Mouse (Mus musculus) embryonic facial prominence, embryonic 11.5 days (tissue): Measurements from ENCODE around the gene Samd3. TPM values are rescaled to one million over a fixed set of nuclear protein-coding genes. Genes with fewer than 3 reads are reported as not detected.

Experiments
- ATAC-seq: fragments of 200-750 bp; cut with Nextera tagmentation; replicated peaks from 2 replicates; pipeline ENCODE4 v1.8.0; 2017; ENCODE audit warnings: low read depth; ENCODE audit not compliant: insufficient number of reproducible peaks, low FRiP score, low TSS enrichment
- DNase-seq: peaks from one replicate; pipeline ENCODE4 v3.0.0-alpha.2; 2015; ENCODE audit warnings: low spot score
- H3K27ac ChIP-seq: fragments of 300-500 bp; sonication (generic); replicated peaks from 2 replicates; pipeline ENCODE4 v1.5.1; 2014; ENCODE audit warnings: mild to moderate bottlenecking, low read depth, low read length, control low read depth
- H3K27me3 ChIP-seq: fragments of 300-500 bp; sonication (generic); 2 replicates; pipeline ENCODE4 v1.6.1; 2014; ENCODE audit warnings: mild to moderate bottlenecking, low read length, moderate library complexity, mixed read lengths; ENCODE audit not compliant: control insufficient read depth, insufficient read depth
- H3K36me3 ChIP-seq: fragments of 300-500 bp; sonication (generic); replicated peaks from 2 replicates; pipeline ENCODE4 v1.6.1; 2014; ENCODE audit warnings: low read depth, mild to moderate bottlenecking, low read length, moderate library complexity, mixed read lengths; ENCODE audit not compliant: control insufficient read depth, insufficient read depth
- H3K4me1 ChIP-seq: fragments of 300-500 bp; sonication (generic); 2 replicates; pipeline ENCODE4 v1.6.1; 2014; ENCODE audit warnings: low read length, mixed read lengths; ENCODE audit not compliant: control insufficient read depth, insufficient read depth
- H3K4me2 ChIP-seq: fragments of 300-500 bp; sonication (generic); 2 replicates; pipeline ENCODE4 v1.6.1; 2014; ENCODE audit warnings: low read depth, mild to moderate bottlenecking, control low read depth, low read length, moderate library complexity
- H3K4me3 ChIP-seq: fragments of 300-500 bp; sonication (generic); 2 replicates; pipeline ENCODE4 v1.5.1; 2014; ENCODE audit warnings: low read depth, low read length, control low read depth
- H3K9ac ChIP-seq: fragments of 300-500 bp; sonication (generic); replicated peaks from 2 replicates; pipeline ENCODE4 v1.6.1; 2014; ENCODE audit warnings: mild to moderate bottlenecking, control low read depth, low read length
- H3K9me3 ChIP-seq: fragments of 300-500 bp; sonication (generic); replicated peaks from 2 replicates; pipeline ENCODE4 v1.6.1; 2016; ENCODE audit warnings: mild to moderate bottlenecking, low read length, inconsistent platforms, mixed read lengths; ENCODE audit not compliant: control insufficient read depth
- WGBS: fragments of 180-500 bp; shearing (Covaris S2); extraction: QIAGEN DNeasy Blood & Tissue Kit; methylation state at CpG from one replicate; pipeline ENCODE4 v1.1.7; 2014; 5-methylcytosine and 5-hydroxymethylcytosine counted together
- polyA plus RNA-seq: library from polyadenylated mRNA; unstranded; fragments of >200 nt; fragmentation: Nextera tagmentation; extraction: Ambion mirVana; gene quantifications from 2 replicates; pipeline ENCODE4 v1.2.1, GENCODE M21; 2014

The Samd3 gene
- polyA plus RNA-seq, 1 experiment from 2014 or later: 1.7 TPM

GRCm38 (mm10) chr10:26228187-26228586, 1.3 kb upstream of the Samd3 start:
- Histone ChIP-seq H3K27ac (no peak overlapping the region), H3K9me3 (no peaks in the 10 kb centered on the region), H3K4me2 (no peak overlapping the region), H3K36me3 (no peaks in the 10 kb centered on the region), H3K9ac (no peak overlapping the region), H3K27me3 (no peaks in the 10 kb centered on the region), H3K4me3 (no peak overlapping the region), H3K4me1 (no peaks in the 10 kb centered on the region)
- DNase-seq: no peak
- ATAC-seq: no peak

GRCm38 (mm10) chr10:26232071-26232653, 2.7 kb downstream of the Samd3 start:
- H3K27ac ChIP-seq: no peak overlapping the region
- no peak overlapping the region for H3K4me2 ChIP-seq
- no peak for DNase-seq
- no peak overlapping the region for H3K4me3 ChIP-seq
- no peaks in the 10 kb centered on the region for H3K4me1 ChIP-seq
- H3K9ac ChIP-seq: no peak overlapping the region
- no peaks in the 10 kb centered on the region for H3K9me3 ChIP-seq
- no peaks in the 10 kb centered on the region for H3K27me3 ChIP-seq
- WGBS: 83% methylated on average over 3 of the region's 3 CpGs
- ATAC-seq: no peak
- no peaks in the 10 kb centered on the region for H3K36me3 ChIP-seq

GRCm38 (mm10) chr10:26238559-26238958, 9.1 kb downstream of the Samd3 start:
- Histone ChIP-seq H3K4me2 (no peak overlapping the region), H3K4me1 (no peaks in the 10 kb centered on the region), H3K9me3 (no peaks in the 10 kb centered on the region), H3K27ac (no peak overlapping the region), H3K9ac (no peak overlapping the region), H3K27me3 (no peaks in the 10 kb centered on the region), H3K4me3 (no peak overlapping the region), H3K36me3 (no peaks in the 10 kb centered on the region)
- no peak for DNase-seq
- no peak for ATAC-seq
- WGBS: 43% methylated on average over 4 of the region's 4 CpGs

- no peak overlapping the region for H3K4me2 ChIP-seq
- DNase-seq: no peak
- H3K4me3 ChIP-seq: no peak overlapping the region
- H3K27ac ChIP-seq: no peak overlapping the region
- WGBS: 68% methylated on average over 1 of the region's 1 CpGs
- H3K9ac ChIP-seq: no peak overlapping the region
- H3K36me3 ChIP-seq: no peaks in the 10 kb centered on the region
- H3K4me1 ChIP-seq: no peaks in the 10 kb centered on the region
- H3K27me3 ChIP-seq: no peaks in the 10 kb centered on the region
- no peak for ATAC-seq
- H3K9me3 ChIP-seq: no peaks in the 10 kb centered on the region
These were observed 9.6 kb downstream of the Samd3 start for GRCm38 (mm10) chr10:26239090-26239489.

- DNase-seq (no peak), ATAC-seq (no peak)
- Histone ChIP-seq H3K4me1 (no peaks in the 10 kb centered on the region), H3K4me3 (no peak overlapping the region), H3K9ac (no peak overlapping the region), H3K36me3 (no peaks in the 10 kb centered on the region), H3K27me3 (no peaks in the 10 kb centered on the region), H3K9me3 (no peaks in the 10 kb centered on the region), H3K27ac (no peak overlapping the region), H3K4me2 (no peak overlapping the region)
- 87% methylated on average over 3 of the region's 3 CpGs for WGBS
These were observed 13.7 kb downstream of the Samd3 start for GRCm38 (mm10) chr10:26243203-26243602.

GRCm38 (mm10) chr10:26244466-26244865, 15.0 kb downstream of the Samd3 start:
- no peak for ATAC-seq
- no peak overlapping the region for H3K9ac ChIP-seq
- no peak overlapping the region for H3K4me3 ChIP-seq
- no peak overlapping the region for H3K27ac ChIP-seq
- H3K27me3 ChIP-seq: no peaks in the 10 kb centered on the region
- no peaks in the 10 kb centered on the region for H3K36me3 ChIP-seq
- H3K4me1 ChIP-seq: no peaks in the 10 kb centered on the region
- 91% methylated on average over 6 of the region's 6 CpGs for WGBS
- no peak overlapping the region for H3K4me2 ChIP-seq
- H3K9me3 ChIP-seq: no peaks in the 10 kb centered on the region
- DNase-seq: no peak

GRCm38 (mm10) chr10:26249426-26250165, 20.1 kb downstream of the Samd3 start:
- Histone ChIP-seq H3K4me3 (no peak overlapping the region), H3K9ac (no peak overlapping the region), H3K27ac (no peak overlapping the region), H3K36me3 (no peaks in the 10 kb centered on the region), H3K27me3 (no peaks in the 10 kb centered on the region), H3K4me1 (no peaks in the 10 kb centered on the region), H3K9me3 (no peaks in the 10 kb centered on the region), H3K4me2 (no peak overlapping the region)
- ATAC-seq: no peak
- 86% methylated on average over 7 of the region's 7 CpGs for WGBS
- DNase-seq: no peak

GRCm38 (mm10) chr10:26259908-26260307, 30.4 kb downstream of the Samd3 start:
- WGBS: 47% methylated on average over 4 of the region's 4 CpGs
- H3K4me1 ChIP-seq: no peaks in the 10 kb centered on the region
- no peaks in the 10 kb centered on the region for H3K36me3 ChIP-seq
- ATAC-seq (no peak), DNase-seq (no peak)
- H3K27me3 ChIP-seq: no peaks in the 10 kb centered on the region
- H3K4me2 ChIP-seq: no peak overlapping the region
- H3K9me3 ChIP-seq: no peaks in the 10 kb centered on the region
- no peak overlapping the region for H3K9ac ChIP-seq
- no peak overlapping the region for H3K4me3 ChIP-seq
- H3K27ac ChIP-seq: no peak overlapping the region
